In the genomic region with DNA sequence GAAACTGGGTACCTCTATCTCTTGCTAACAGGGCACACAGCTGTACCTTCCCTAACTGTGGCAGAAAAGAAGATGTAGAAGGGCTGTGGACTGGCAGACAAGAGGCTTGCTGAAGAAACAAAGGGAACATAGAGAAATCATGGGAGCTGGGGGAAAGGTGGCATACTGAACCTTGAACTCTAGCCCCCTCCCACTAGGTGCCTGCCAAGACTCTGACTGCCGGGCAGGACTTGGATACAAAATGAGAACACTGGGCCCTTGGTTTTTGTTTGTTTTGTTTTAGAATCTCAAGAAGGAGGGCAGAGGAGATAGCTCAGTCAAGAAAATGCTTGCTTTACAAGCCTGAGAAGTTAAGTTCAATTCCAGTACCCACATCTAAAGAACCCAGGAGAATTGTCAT, we compare ENCODE assay signal across 17 mouse cellular contexts.
"Had no signal": no experiment of that assay in that cellular context is flagged by ENCODE, and none has a peak within 500 bp of the region (broad histone marks: within the 10 kb centered on the region; RNA-seq: fewer than 3 reads in every experiment).

No protein-coding gene starts in this region.

- H3K36me3 ChIP-seq: liver, embryonic 15.5 days; lung, embryonic 15.5 days; midbrain, embryonic 13.5 days; midbrain, embryonic 15.5 days; neural tube, embryonic 12.5 days; stomach, embryonic 15.5 days had no signal

- H3K4me3 ChIP-seq: liver, embryonic 15.5 days; lung, embryonic 15.5 days; megakaryocyte, embryonic 14.5 days; midbrain, embryonic 13.5 days; midbrain, embryonic 15.5 days; neural tube, embryonic 12.5 days; stomach, embryonic 15.5 days had no signal

- H3K27me3 ChIP-seq: liver, embryonic 15.5 days; lung, embryonic 15.5 days; midbrain, embryonic 13.5 days; midbrain, embryonic 15.5 days; neural tube, embryonic 12.5 days; stomach, embryonic 15.5 days had no signal

- H3K27ac ChIP-seq: liver, embryonic 15.5 days; lung, embryonic 15.5 days; macrophage; midbrain, embryonic 13.5 days; midbrain, embryonic 15.5 days; neural tube, embryonic 12.5 days; stomach, embryonic 15.5 days; stomach, postnatal 0 days had no signal

- H3K4me1 ChIP-seq: liver, embryonic 15.5 days; midbrain, embryonic 13.5 days; midbrain, embryonic 15.5 days; neural tube, embryonic 12.5 days; stomach, embryonic 15.5 days had no signal

- DNase-seq: liver, postnatal 0 days; lung, adult 2 months; lung, postnatal 14 days; lung, postnatal 36 days; right cerebral cortex, postnatal 14 days; thymus, adult 18-20 months; thymus, postnatal 14 days; thymus, postnatal 36 days had no signal
